Mouse (Mus musculus) cerebellum, adult 2 months (tissue): ENCODE measurements at regions not wholly inside any gene's neighbourhood (a gene's known extent, or its start where the extent isn't known, plus 50 kb on each side); places are given as distances from the start of the nearest gene placed in this dataset.

Experiments
- DNase-seq, 2 experiments: peaks; one replicate each; pipeline ENCODE4 v3.0.0; 2021
- H3K27ac ChIP-seq: fragments of 200-500 bp; 2 replicates; pipeline ENCODE4 v1.5.1; 2012; ENCODE audit warnings: low read length, control low read depth, inconsistent platforms; ENCODE audit not compliant: insufficient read depth
- H3K27me3 ChIP-seq: fragments of 200-500 bp; 2 replicates; pipeline ENCODE4 v1.6.1; 2012; ENCODE audit warnings: inconsistent platforms, mild to moderate bottlenecking, low read length, moderate library complexity; ENCODE audit not compliant: control insufficient read depth, insufficient read depth
- H3K4me1 ChIP-seq: fragments of 200-500 bp; 2 replicates; pipeline ENCODE4 v1.6.1; 2011; ENCODE audit warnings: low read length; ENCODE audit not compliant: control insufficient read depth, insufficient read depth
- H3K4me3 ChIP-seq: fragments of 200-500 bp; replicated peaks from 2 replicates; pipeline ENCODE3; 2011; ENCODE audit warnings: mild to moderate bottlenecking, low read depth, low read length, control low read depth; ENCODE audit not compliant: insufficient read depth
- CTCF ChIP-seq: fragments of 200-500 bp; IDR thresholded peaks from 2 replicates; pipeline ENCODE4 v1.5.1; 2011; ENCODE audit warnings: low read depth, mild to moderate bottlenecking, control low read depth, low read length, moderate library complexity, borderline replicate concordance; ENCODE audit not compliant: insufficient read depth
- POLR2A ChIP-seq: fragments of 200-500 bp; IDR thresholded peaks from 2 replicates; pipeline ENCODE4 v1.6.1; 2011; ENCODE audit warnings: low read length, control low read depth, borderline replicate concordance; ENCODE audit not compliant: insufficient read depth
- WGBS: fragments of 180-500 bp; shearing (Covaris S2); methylation state at CpG from one replicate; pipeline ENCODE4 v1.1.7; 2018; 5-methylcytosine and 5-hydroxymethylcytosine counted together

GRCm38 (mm10) chr11:9932360-9933265 is 740.9 kb downstream of the Abca13 start:
- H3K4me1 ChIP-seq = no peaks in the 10 kb centered on the region
- H3K27ac ChIP-seq = no peak overlapping the region
- H3K4me3 ChIP-seq = no peak overlapping the region
- whole genome bisulfite sequencing = 68% methylated on average over 5 of the region's 5 CpGs
- H3K27me3 ChIP-seq = no peaks in the 10 kb centered on the region
- TF ChIP-seq CTCF (no peak), POLR2A (no peak)
- DNase-seq = no peak

GRCm38 (mm10) chr11:9962696-9963202 is 771.0 kb downstream of the Abca13 start:
- TF ChIP-seq CTCF (no peak), POLR2A (no peak)
- Histone ChIP-seq H3K27ac (no peak overlapping the region), H3K4me1 (no peaks in the 10 kb centered on the region), H3K4me3 (no peak overlapping the region), H3K27me3 (no peaks in the 10 kb centered on the region)
- no peak for DNase-seq

GRCm38 (mm10) chr11:9982974-9983373 is 791.2 kb downstream of the Abca13 start:
- Histone ChIP-seq H3K4me1 (no peaks in the 10 kb centered on the region), H3K4me3 (no peak overlapping the region), H3K27ac (no peak overlapping the region), H3K27me3 (no peaks in the 10 kb centered on the region)
- no peak for TF ChIP-seq CTCF
- TF ChIP-seq POLR2A = no peak
- DNase-seq = no peak

- Histone ChIP-seq H3K27me3 (no peaks in the 10 kb centered on the region), H3K27ac (no peak overlapping the region), H3K4me1 (no peaks in the 10 kb centered on the region), H3K4me3 (no peak overlapping the region)
- DNase-seq = no peak
- 26% methylated on average over 5 of the region's 5 CpGs for WGBS
- TF ChIP-seq POLR2A = no peak
- TF ChIP-seq CTCF = no peak
Measured at GRCm38 (mm10) chr11:9994601-9995166, 802.9 kb downstream of the Abca13 start.

GRCm38 (mm10) chr11:9995356-9995755 is 803.6 kb downstream of the Abca13 start:
- Histone ChIP-seq H3K27me3 (no peaks in the 10 kb centered on the region), H3K27ac (no peak overlapping the region), H3K4me3 (no peak overlapping the region), H3K4me1 (no peaks in the 10 kb centered on the region)
- TF ChIP-seq CTCF (no peak), POLR2A (no peak)
- no peak for DNase-seq

GRCm38 (mm10) chr11:9997532-9998138 is 805.9 kb downstream of the Abca13 start:
- H3K4me1 ChIP-seq = no peaks in the 10 kb centered on the region
- no peak overlapping the region for H3K27ac ChIP-seq
- H3K4me3 ChIP-seq = no peak overlapping the region
- DNase-seq = peak in 1 of 2 experiments; percentile 2
- WGBS = 30% methylated on average over 5 of the region's 5 CpGs
- TF ChIP-seq CTCF (no peak), POLR2A (no peak)
- H3K27me3 ChIP-seq = no peaks in the 10 kb centered on the region

- DNase-seq = no peak
- Histone ChIP-seq H3K27me3 (no peaks in the 10 kb centered on the region), H3K4me3 (no peak overlapping the region), H3K27ac (no peak overlapping the region), H3K4me1 (no peaks in the 10 kb centered on the region)
- TF ChIP-seq POLR2A = no peak
- TF ChIP-seq CTCF = no peak
- WGBS = 29% methylated on average over 2 of the region's 2 CpGs
Measured at GRCm38 (mm10) chr11:10002170-10002569, 810.4 kb downstream of the Abca13 start.

GRCm38 (mm10) chr11:10006881-10007280 is 815.1 kb downstream of the Abca13 start:
- WGBS = 68% methylated on average over 3 of the region's 3 CpGs
- TF ChIP-seq POLR2A (no peak), CTCF (no peak)
- Histone ChIP-seq H3K27me3 (no peaks in the 10 kb centered on the region), H3K27ac (no peak overlapping the region), H3K4me3 (no peak overlapping the region), H3K4me1 (no peaks in the 10 kb centered on the region)
- DNase-seq = no peak

- Histone ChIP-seq H3K27me3 (no peaks in the 10 kb centered on the region), H3K4me3 (no peak overlapping the region), H3K4me1 (no peaks in the 10 kb centered on the region), H3K27ac (no peak overlapping the region)
- no peak for DNase-seq
- 60% methylated on average over 2 of the region's 2 CpGs for WGBS
- TF ChIP-seq POLR2A = no peak
- no peak for TF ChIP-seq CTCF
Measured at GRCm38 (mm10) chr11:10046593-10046992, 854.9 kb downstream of the Abca13 start.
